Mouse (Mus musculus): Measurements from ENCODE around the gene Pf4. TPM values are rescaled to one million over a fixed set of nuclear protein-coding genes. Genes with fewer than 3 reads are reported as not detected.

Gene Pf4
- total RNA-seq (2021): 10 to 100 TPM in 1 of 2 experiments, 1 to 10 TPM in 1; 5.4 to 12.4 TPM
- long read RNA-seq, experiment 1, transcript Pf4-201 (3 exons, 588 nt): major isoform, 9 of 9 reads
- long read RNA-seq, experiment 1, partial matches to known transcripts: 0 of 9 reads
- long read RNA-seq, experiment 1, other reads (novel, unspliced or antisense): 0 of 9 reads
- long read RNA-seq, experiment 2, partial matches to known transcripts: 0 of 4 reads
- long read RNA-seq, experiment 2, other reads (novel, unspliced or antisense): 0 of 4 reads

DNA sequence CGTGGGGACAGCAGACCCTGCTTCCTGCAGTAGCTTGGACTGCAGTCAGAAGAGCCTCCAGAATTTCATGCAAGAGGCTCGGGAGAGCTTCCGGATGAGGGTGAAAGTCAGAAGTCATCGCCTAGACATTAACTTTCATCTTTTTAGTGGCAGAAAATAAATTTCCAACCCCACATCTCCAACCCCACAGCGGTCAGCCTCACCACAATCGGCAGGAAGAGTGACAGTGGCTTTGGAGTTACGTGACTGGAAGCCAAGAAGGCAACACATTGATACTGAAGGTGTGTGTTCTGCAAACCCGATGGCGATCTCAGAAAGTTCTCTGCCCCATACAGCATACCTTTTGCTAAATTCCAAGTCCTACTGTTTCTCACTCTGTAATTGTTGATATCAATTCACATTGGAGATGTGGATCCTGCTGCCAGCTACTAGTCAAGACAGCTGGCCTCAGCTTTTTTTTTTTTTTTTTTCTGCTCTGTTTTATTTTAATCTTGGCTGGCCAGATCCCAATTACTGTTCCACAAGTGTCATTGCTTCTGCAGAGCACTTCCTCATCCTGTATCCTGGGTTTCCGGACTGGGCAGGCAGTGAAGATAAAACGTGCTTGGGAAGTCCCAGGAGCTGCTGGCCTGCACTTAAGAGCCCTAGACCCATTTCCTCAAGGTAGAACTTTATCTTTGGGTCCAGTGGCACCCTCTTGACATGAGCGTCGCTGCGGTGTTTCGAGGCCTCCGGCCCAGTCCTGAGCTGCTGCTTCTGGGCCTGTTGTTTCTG is at the start of gene Pf4:
Gene Pf4 (plus strand): TSS at position 556 of the 774 bp plus-strand sequence.
- peak within 1 kb of the TSS; percentile 45 for H3K4me3 ChIP-seq
- TF ChIP-seq CTCF (IDR thresholded peaks at IDR 0.05): no peak
- no peak for DNase-seq
- intact Hi-C loops (cut with DNase I): no loop called here
- peak within 1 kb of the TSS; percentile 49 for H3K27ac ChIP-seq

- no peak for DNase-seq
- no peak for TF ChIP-seq CTCF (IDR thresholded peaks at IDR 0.05)
- intact Hi-C loops (cut with DNase I): no loop called here
- Histone ChIP-seq H3K4me3 (no peak overlapping the region), H3K27ac (no peak overlapping the region)
These were observed 49.6 kb upstream of the Pf4 start for GRCm38 (mm10) chr5:90722656-90723055.

- no peak overlapping the region for H3K27ac ChIP-seq
- H3K4me3 ChIP-seq: no peak overlapping the region
- TF ChIP-seq CTCF (IDR thresholded peaks at IDR 0.05): no peak
- no peak for DNase-seq
- intact Hi-C loops (cut with DNase I): no loop called here
These were observed 44.0 kb upstream of the Pf4 start for GRCm38 (mm10) chr5:90728254-90728653.

GRCm38 (mm10) chr5:90731480-90731879 is 40.8 kb upstream of the Pf4 start:
- DNase-seq: peak; percentile 34
- intact Hi-C loops (cut with DNase I): no loop called here
- no peak for TF ChIP-seq CTCF (IDR thresholded peaks at IDR 0.05)
- Histone ChIP-seq H3K4me3 (no peak overlapping the region), H3K27ac (no peak overlapping the region)

DNA sequence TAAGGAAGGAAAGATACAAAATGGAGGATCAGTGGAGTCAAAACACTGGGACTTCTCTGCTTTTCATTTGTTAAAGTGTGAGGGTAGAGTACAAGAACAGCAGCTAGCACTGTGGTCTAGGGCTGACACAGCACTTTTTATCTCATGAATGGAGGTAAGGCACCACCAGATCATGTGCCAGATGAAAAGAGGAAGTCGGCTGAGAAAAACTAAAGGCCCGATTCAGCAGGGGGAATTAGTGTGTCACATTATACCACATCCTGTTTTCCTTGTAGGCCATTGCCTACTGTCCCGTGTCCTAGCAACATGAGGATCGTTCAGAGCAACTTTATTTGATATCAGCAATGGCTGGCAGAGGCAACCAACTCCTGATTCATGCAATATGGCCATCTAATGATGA is 30.2 kb upstream of the Pf4 start:
- H3K27ac ChIP-seq: no peak overlapping the region
- no peak overlapping the region for H3K4me3 ChIP-seq
- no peak for TF ChIP-seq CTCF (IDR thresholded peaks at IDR 0.05)
- intact Hi-C loops (cut with DNase I): no loop called here
- no peak for DNase-seq

GRCm38 (mm10) chr5:90753934-90754333 is 18.3 kb upstream of the Pf4 start:
- no peak overlapping the region for H3K27ac ChIP-seq
- no peak overlapping the region for H3K4me3 ChIP-seq
- no peak for TF ChIP-seq CTCF (IDR thresholded peaks at IDR 0.05)
- no peak for DNase-seq
- intact Hi-C loops (cut with DNase I): no loop called here

- TF ChIP-seq CTCF (IDR thresholded peaks at IDR 0.05): no peak
- Histone ChIP-seq H3K4me3 (peak overlapping the region; percentile 63; the same call in 1 of the 2 replicates), H3K27ac (no peak overlapping the region)
- DNase-seq: no peak
- intact Hi-C loops (cut with DNase I): no loop called here
These were observed 14.1 kb upstream of the Pf4 start for GRCm38 (mm10) chr5:90758020-90758605.

DNA sequence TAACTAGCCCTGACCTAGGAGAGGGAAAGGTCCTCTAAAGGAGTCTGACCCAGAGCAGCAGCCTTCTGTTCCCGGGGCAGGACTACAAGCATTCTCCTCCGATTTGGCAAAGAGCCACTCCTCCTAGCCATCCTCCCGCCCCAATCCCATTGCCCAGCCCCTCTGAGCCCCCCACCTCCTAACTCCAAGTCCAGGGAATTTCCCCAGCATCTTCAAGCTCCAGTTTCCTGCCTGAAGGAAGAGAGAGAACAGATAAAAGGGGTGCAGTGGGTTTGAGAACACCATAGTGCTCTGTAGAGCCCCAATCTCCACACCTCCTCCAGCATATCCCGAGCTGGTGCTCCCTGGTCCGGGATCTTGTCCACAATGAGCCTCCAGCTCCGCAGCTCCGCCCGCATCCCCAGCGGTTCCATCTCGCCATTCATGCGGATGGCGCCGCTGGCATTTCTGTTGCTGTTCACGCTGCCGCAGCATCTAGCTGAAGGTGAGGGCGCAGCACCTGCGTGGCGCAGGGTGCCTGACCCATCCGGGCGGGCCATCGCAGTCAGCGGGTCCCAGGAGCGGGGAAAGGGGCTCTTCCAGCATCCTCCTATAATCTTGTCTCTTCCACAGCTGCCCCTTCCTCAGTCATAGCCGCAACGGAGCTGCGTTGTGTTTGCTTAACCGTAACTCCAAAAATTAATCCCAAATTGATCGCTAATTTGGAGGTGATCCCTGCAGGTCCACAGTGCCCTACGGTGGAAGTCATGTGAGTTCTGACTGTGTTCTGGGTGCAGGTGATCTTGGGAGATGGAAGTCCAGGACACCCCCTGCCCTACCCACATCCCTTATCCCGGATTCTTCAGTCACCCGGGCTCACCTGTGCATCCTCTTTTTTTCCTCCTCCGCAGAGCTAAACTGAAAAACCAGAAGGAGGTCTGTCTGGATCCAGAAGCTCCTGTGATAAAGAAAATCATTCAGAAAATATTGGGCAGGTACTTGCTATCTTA is 12.9 kb upstream of the Pf4 start, which contains the start of gene Cxcl5:
Gene Cxcl5 (plus strand): TSS at position 284 of the 989 bp plus-strand sequence.
- intact Hi-C loops (cut with DNase I): no loop called here
- Histone ChIP-seq H3K4me3 (peak within 1 kb of the TSS; percentile 63), H3K27ac (peak within 1 kb of the TSS; percentile 20; the same call in 1 of the 2 replicates)
- no peak for TF ChIP-seq CTCF (IDR thresholded peaks at IDR 0.05)
- peak; percentile 25 for DNase-seq

DNA sequence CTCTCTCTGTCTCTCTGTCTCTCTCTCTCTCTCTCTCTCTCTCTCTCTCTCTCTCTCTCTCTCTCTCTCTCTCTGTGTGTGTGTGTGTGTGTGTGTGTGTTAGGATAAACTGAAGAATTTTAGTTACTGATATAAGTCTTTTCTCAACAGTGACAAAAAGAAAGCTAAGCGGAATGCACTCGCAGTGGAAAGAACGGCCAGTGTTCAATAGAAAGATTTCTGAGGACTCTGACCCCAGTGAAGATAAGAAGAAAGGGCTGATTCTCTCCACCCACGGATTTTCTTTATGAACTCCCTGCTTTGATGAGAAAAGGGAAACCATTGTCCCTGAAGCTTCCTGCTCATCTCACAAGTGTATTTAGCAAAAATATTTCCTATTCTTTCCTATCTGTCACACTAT is 11.9 kb upstream of the Pf4 start:
- DNase-seq: no peak
- H3K27ac ChIP-seq: no peak overlapping the region

GRCm38 (mm10) chr5:90760844-90761243 is 11.4 kb upstream of the Pf4 start:
- Histone ChIP-seq H3K4me3 (no peak overlapping the region), H3K27ac (no peak overlapping the region)
- no peak for DNase-seq
- no peak for TF ChIP-seq CTCF (IDR thresholded peaks at IDR 0.05)
- intact Hi-C loops (cut with DNase I): no loop called here

More for the DNA sequence above, 11.9 kb upstream of the Pf4 start:
- no peak overlapping the region for H3K4me3 ChIP-seq
- TF ChIP-seq CTCF (IDR thresholded peaks at IDR 0.05): no peak
- intact Hi-C loops (cut with DNase I): no loop called here

DNA sequence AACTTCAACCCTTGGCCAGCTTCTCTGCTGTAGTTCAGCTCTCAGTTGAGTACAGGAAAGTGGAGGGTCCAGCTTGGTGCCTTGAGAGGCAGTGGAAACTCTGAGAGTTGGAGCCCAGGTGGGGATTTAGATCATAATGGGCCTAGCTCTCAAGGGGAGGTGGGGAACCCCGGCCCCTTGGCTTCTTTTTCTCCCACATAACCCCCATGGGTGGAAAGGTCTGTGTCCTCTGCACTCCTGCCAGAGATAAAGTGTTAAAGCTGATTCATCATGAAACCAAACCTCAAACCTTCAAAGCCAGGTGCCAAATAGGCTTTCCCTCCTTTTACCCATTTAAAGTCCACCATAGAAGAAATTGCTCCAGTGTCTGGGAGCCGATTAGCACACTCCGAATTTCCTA is 10.4 kb upstream of the Pf4 start:
- DNase-seq: no peak
- no peak overlapping the region for H3K27ac ChIP-seq
- intact Hi-C loops (cut with DNase I): no loop called here
- TF ChIP-seq CTCF (IDR thresholded peaks at IDR 0.05): no peak
- H3K4me3 ChIP-seq: no peak overlapping the region

Data from gastrocnemius, adult 2 months (tissue).